Comparison of ENCODE assay signal across 15 mouse cellular contexts in the genomic region with DNA sequence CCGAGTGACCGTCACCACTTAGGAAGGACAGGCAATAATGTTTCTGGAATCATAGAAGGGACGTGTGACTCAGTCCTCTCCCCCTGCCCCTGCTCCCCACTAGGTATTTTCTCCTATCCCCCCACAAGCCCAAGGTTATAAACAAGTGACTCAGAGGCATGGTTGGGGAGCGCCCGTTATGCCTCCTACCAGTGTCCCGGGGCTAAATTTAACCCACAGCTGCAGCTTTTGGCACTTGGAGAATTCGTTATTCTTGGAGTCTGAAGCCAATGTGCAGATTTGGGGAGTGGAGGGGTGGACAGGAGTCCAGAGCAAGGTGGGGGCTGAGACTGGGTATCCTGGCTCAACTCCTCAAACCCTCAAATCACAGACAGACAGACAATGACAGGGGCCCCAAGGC. TPM values are rescaled to one million over a fixed set of nuclear protein-coding genes. Genes with fewer than 3 reads are reported as not detected.
A peak's percentile ranks its signal among the peaks of the same experiment; 100 is the strongest.
DNase-seq lines count a peak whose midpoint lies in the region; ATAC-seq and TF ChIP-seq lines count a peak whose summit lies in the region.
"Had no signal": no experiment of that assay in that cellular context is flagged by ENCODE, and none has a peak within 500 bp of the region (broad histone marks: within the 10 kb centered on the region; RNA-seq: fewer than 3 reads in every experiment).

No protein-coding gene starts in this region.

- no peak for TF ChIP-seq CTCF in olfactory bulb, adult 2 months (IDR thresholded peaks at IDR 0.05; ENCODE audit: insufficient read depth, low read depth, low read length)

- intact Hi-C loops in left cerebral cortex, postnatal 36 days (cut with DNase I): no loop called here
- intact Hi-C loops in left cerebral cortex, postnatal 10 days (cut with DNase I): no loop called here

- H3K36me3 ChIP-seq in heart, embryonic 11.5 days (ENCODE audit: control insufficient read depth, insufficient read depth, low read length): no peaks in the 10 kb centered on the region
- H3K36me3 ChIP-seq in heart, embryonic 16.5 days (ENCODE audit: control insufficient read depth, insufficient read depth): no peaks in the 10 kb centered on the region
- H3K36me3 ChIP-seq in embryonic facial prominence, embryonic 10.5 days (replicated peaks): no peaks in the 10 kb centered on the region
- H3K36me3 ChIP-seq: embryonic facial prominence, embryonic 15.5 days; liver, embryonic 13.5 days; midbrain, embryonic 15.5 days had no signal

- H3K27ac ChIP-seq in heart, embryonic 11.5 days (ENCODE audit: low read depth, low read length): no peak overlapping the region
- peak overlapping the region; percentile 85 for H3K27ac ChIP-seq in heart, embryonic 16.5 days (ENCODE audit: low read length)
- peak overlapping the region; percentile 99 for H3K27ac ChIP-seq in olfactory bulb, adult 2 months (ENCODE audit: insufficient read depth, low read depth, low read length)
- H3K27ac ChIP-seq in embryonic facial prominence, embryonic 10.5 days (replicated peaks): no peak overlapping the region
- H3K27ac ChIP-seq: embryonic facial prominence, embryonic 15.5 days; liver, embryonic 13.5 days; midbrain, embryonic 15.5 days had no signal

- no peaks in the 10 kb centered on the region for H3K9me3 ChIP-seq in heart, embryonic 11.5 days (replicated peaks; ENCODE audit: control insufficient read depth, low read length)
- H3K9me3 ChIP-seq in heart, embryonic 16.5 days (replicated peaks; ENCODE audit: control insufficient read depth, low read length): no peaks in the 10 kb centered on the region
- no peaks in the 10 kb centered on the region for H3K9me3 ChIP-seq in embryonic facial prominence, embryonic 10.5 days
- H3K9me3 ChIP-seq: embryonic facial prominence, embryonic 15.5 days; liver, embryonic 13.5 days; midbrain, embryonic 15.5 days had no signal

- H3K9ac ChIP-seq in heart, embryonic 11.5 days (ENCODE audit: low read depth, low read length): no peak overlapping the region
- H3K9ac ChIP-seq in heart, embryonic 16.5 days (ENCODE audit: low read length): peak overlapping the region; percentile 55
- H3K9ac ChIP-seq: embryonic facial prominence, embryonic 15.5 days; liver, embryonic 13.5 days; midbrain, embryonic 15.5 days had no signal

- no peak overlapping the region for H3K4me2 ChIP-seq in heart, embryonic 11.5 days
- H3K4me2 ChIP-seq in heart, embryonic 16.5 days (ENCODE audit: low read depth, low read length): peak overlapping the region; percentile 44; the same call in 1 of the 2 replicates
- H3K4me2 ChIP-seq: embryonic facial prominence, embryonic 15.5 days; liver, embryonic 13.5 days; midbrain, embryonic 15.5 days had no signal

- H3K4me3 ChIP-seq in heart, embryonic 11.5 days (ENCODE audit: low read depth, low read length): no peak overlapping the region
- H3K4me3 ChIP-seq in heart, embryonic 16.5 days (ENCODE audit: low read length): no peak overlapping the region
- H3K4me3 ChIP-seq in olfactory bulb, adult 2 months (ENCODE audit: insufficient read depth, low read depth, low read length): peak overlapping the region; percentile 3; the same call in 1 of the 2 replicates
- no peak overlapping the region for H3K4me3 ChIP-seq in embryonic facial prominence, embryonic 10.5 days
- H3K4me3 ChIP-seq: embryonic facial prominence, embryonic 15.5 days; liver, embryonic 13.5 days; midbrain, embryonic 15.5 days had no signal

- WGBS in heart, embryonic 11.5 days (ENCODE audit: insufficient replicate concordance): 64% methylated on average over 7 of the region's 7 CpGs
- WGBS in heart, embryonic 16.5 days: 47% methylated on average over 7 of the region's 7 CpGs
- WGBS in olfactory bulb, adult 2 months: 32% methylated on average over 7 of the region's 7 CpGs
- 85% methylated on average over 7 of the region's 7 CpGs for WGBS in embryonic facial prominence, embryonic 10.5 days

- DNase-seq in heart, adult 11 months: peak; percentile 94
- peak; percentile 61 to 70 for DNase-seq in left cerebral cortex, postnatal 36 days (ENCODE audit: low spot score in 2 of 2)
- DNase-seq in left cerebral cortex, postnatal 10 days (ENCODE audit: extremely low spot score in 1 of 2, low spot score in 2 of 2): no peak
- DNase-seq in embryonic facial prominence, embryonic 10.5 days (ENCODE audit: low spot score): no peak
- DNase-seq: cerebellum, adult 8-10 months; gastrocnemius, postnatal 14 days; liver, embryonic 13.5 days had no signal

- peaks cover 12% of the 10 kb centered on the region for H3K4me1 ChIP-seq in heart, embryonic 11.5 days (ENCODE audit: control insufficient read depth, insufficient read depth, low read length)
- H3K4me1 ChIP-seq in heart, embryonic 16.5 days (ENCODE audit: control insufficient read depth, insufficient read depth, low read length): peaks cover 26% of the 10 kb centered on the region
- H3K4me1 ChIP-seq in olfactory bulb, adult 2 months (ENCODE audit: control insufficient read depth, insufficient read depth, low read length): peaks cover 54% of the 10 kb centered on the region
- peaks cover 13% of the 10 kb centered on the region for H3K4me1 ChIP-seq in embryonic facial prominence, embryonic 10.5 days
- H3K4me1 ChIP-seq: liver, embryonic 13.5 days had no signal

- no peak for TF ChIP-seq POLR2A in olfactory bulb, adult 2 months (IDR thresholded peaks at IDR 0.05; ENCODE audit: insufficient read depth, low read depth, low read length)

- H3K27me3 ChIP-seq in heart, embryonic 11.5 days (ENCODE audit: control insufficient read depth, insufficient read depth, low read length): peaks cover 49% of the 10 kb centered on the region
- peaks cover 32% of the 10 kb centered on the region for H3K27me3 ChIP-seq in heart, embryonic 16.5 days (ENCODE audit: control insufficient read depth, insufficient read depth, low read length)
- peaks cover 56% of the 10 kb centered on the region for H3K27me3 ChIP-seq in embryonic facial prominence, embryonic 10.5 days (replicated peaks; ENCODE audit: low read depth, poor library complexity, severe bottlenecking)

- no peak for ATAC-seq in heart, embryonic 11.5 days (replicated peaks; ENCODE audit: insufficient number of reproducible peaks, low FRiP score, low TSS enrichment)
- ATAC-seq in heart, embryonic 16.5 days (replicated peaks; ENCODE audit: extremely low read depth, insufficient read depth, low FRiP score): peak; percentile 63
- ATAC-seq: inflammation-experienced regulatory T-cells, adult 6 months; midbrain, embryonic 15.5 days had no signal

RNA-seq across cellular contexts. Expression of a gene that starts 0.9 kb away (rescaled TPM):
- polyA plus RNA-seq in heart, embryonic 11.5 days (2014; fragmentation: Nextera tagmentation; extraction: Ambion mirVana): 0.59 and 0.84 TPM in 2 replicates
- total RNA-seq in left cerebral cortex, postnatal 36 days (2021): 1 to 10 TPM; 4.9 to 8.8 TPM
- 1 to 10 TPM; 3.3 to 3.5 TPM for total RNA-seq in left cerebral cortex, postnatal 10 days (2021)
- 6.5 and 6.8 TPM in 2 replicates for polyA plus RNA-seq in heart, embryonic 16.5 days (2015; fragmentation: Nextera tagmentation; extraction: Ambion mirVana)
- not detected in 2 replicates for polyA plus RNA-seq in olfactory bulb, adult 2 months (2012; ENCODE audit: insufficient read depth, insufficient read length, low replicate concordance, missing spikeins)
- 0.17 and 0.26 TPM in 2 replicates for polyA plus RNA-seq in embryonic facial prominence, embryonic 10.5 days (2016; fragmentation: Nextera tagmentation; extraction: Ambion mirVana)
- total RNA-seq: megakaryocyte, adult 5-6 weeks had no signal
- polyA plus RNA-seq: inflammation-experienced regulatory T-cells, adult 6 months had no signal

RNA-seq across cellular contexts. Expression of a gene that starts 15.8 kb away (rescaled TPM):
- polyA plus RNA-seq in heart, embryonic 11.5 days (2014; fragmentation: Nextera tagmentation; extraction: Ambion mirVana): 3.6 and 4.8 TPM in 2 replicates
- total RNA-seq in left cerebral cortex, postnatal 36 days (2021): 10 to 100 TPM; 17.2 to 22.2 TPM
- total RNA-seq in left cerebral cortex, postnatal 10 days (2021): 1 to 10 TPM; 3.8 TPM
- polyA plus RNA-seq in heart, embryonic 16.5 days (2015; fragmentation: Nextera tagmentation; extraction: Ambion mirVana): 23.8 and 25.3 TPM in 2 replicates
- polyA plus RNA-seq in olfactory bulb, adult 2 months (2012; ENCODE audit: insufficient read depth, insufficient read length, low replicate concordance, missing spikeins): not detected in 2 replicates
- not detected in 2 replicates for polyA plus RNA-seq in embryonic facial prominence, embryonic 10.5 days (2016; fragmentation: Nextera tagmentation; extraction: Ambion mirVana)
- total RNA-seq: megakaryocyte, adult 5-6 weeks had no signal
- polyA plus RNA-seq: hindbrain, embryonic 11.5 days; inflammation-experienced regulatory T-cells, adult 6 months had no signal

RNA-seq across cellular contexts. Expression of a gene that starts 17.4 kb away (rescaled TPM):
- 7.1 and 7.8 TPM in 2 replicates for polyA plus RNA-seq in heart, embryonic 11.5 days (2014; fragmentation: Nextera tagmentation; extraction: Ambion mirVana)
- 100 to 1,000 TPM; 111 to 112 TPM for total RNA-seq in left cerebral cortex, postnatal 36 days (2021)
- total RNA-seq in left cerebral cortex, postnatal 10 days (2021): 100 to 1,000 TPM; 105 to 110 TPM
- polyA plus RNA-seq in heart, embryonic 16.5 days (2015; fragmentation: Nextera tagmentation; extraction: Ambion mirVana): 15.8 and 21.3 TPM in 2 replicates
- polyA plus RNA-seq in olfactory bulb, adult 2 months (2012; ENCODE audit: insufficient read depth, insufficient read length, low replicate concordance, missing spikeins): not detected in 2 replicates
- 5.3 and 6.4 TPM in 2 replicates for polyA plus RNA-seq in embryonic facial prominence, embryonic 10.5 days (2016; fragmentation: Nextera tagmentation; extraction: Ambion mirVana)
- total RNA-seq: megakaryocyte, adult 5-6 weeks had no signal

RNA-seq across cellular contexts. Expression of a gene that starts 57.5 kb away (rescaled TPM):
- polyA plus RNA-seq in heart, embryonic 11.5 days (2014; fragmentation: Nextera tagmentation; extraction: Ambion mirVana): 46.8 and 64.6 TPM in 2 replicates
- 100 to 1,000 TPM in 1 of 2 experiments, 10 to 100 TPM in 1; 73.1 to 147 TPM for total RNA-seq in left cerebral cortex, postnatal 36 days (2021)
- total RNA-seq in left cerebral cortex, postnatal 10 days (2021): 100 to 1,000 TPM; 112 to 119 TPM
- polyA plus RNA-seq in heart, embryonic 16.5 days (2015; fragmentation: Nextera tagmentation; extraction: Ambion mirVana): 42.5 and 45.3 TPM in 2 replicates
- polyA plus RNA-seq in olfactory bulb, adult 2 months (2012; ENCODE audit: insufficient read depth, insufficient read length, low replicate concordance, missing spikeins): 164 and 673 TPM in 2 replicates
- 61.2 and 62.9 TPM in 2 replicates for polyA plus RNA-seq in embryonic facial prominence, embryonic 10.5 days (2016; fragmentation: Nextera tagmentation; extraction: Ambion mirVana)

Comparison
In these comparisons a context has a peak if more than half of its experiments do, and no peak if none do; other contexts are left out.
1. DNase-seq: peak in heart, adult 11 months (single experiment) and left cerebral cortex, postnatal 36 days (2 of 2); none in left cerebral cortex, postnatal 10 days (0 of 2) and embryonic facial prominence, embryonic 10.5 days (single experiment).
2. H3K27ac ChIP-seq: peak in heart, embryonic 16.5 days (single experiment) and olfactory bulb, adult 2 months (single experiment); none in heart, embryonic 11.5 days (single experiment) and embryonic facial prominence, embryonic 10.5 days (single experiment).